Mouse (Mus musculus) midbrain, embryonic 14.5 days (tissue): ENCODE data around the gene Pip4k2c. TPM values are rescaled to one million over a fixed set of nuclear protein-coding genes. Genes with fewer than 3 reads are reported as not detected.
A peak's percentile ranks its signal among the peaks of the same experiment; 100 is the strongest.
"Not testable (repeated sequence)": the region's sequence is repeated elsewhere in the genome, so short reads cannot be mapped to it uniquely, and the experiment has no call there.

Source experiments
- ATAC-seq: fragments of 200-750 bp; cut with Nextera tagmentation; 2 replicates; pipeline ENCODE4 v1.8.0; 2017; ENCODE audit warnings: moderate number of reproducible peaks, moderate library complexity; ENCODE audit not compliant: low FRiP score, low TSS enrichment
- DNase-seq: peaks from one replicate; pipeline ENCODE4 v3.0.0-alpha.2; 2015
- H3K27ac ChIP-seq: fragments of 300-500 bp; sonication (generic); replicated peaks from 2 replicates; pipeline ENCODE4 v1.5.1; 2014; ENCODE audit warnings: mild to moderate bottlenecking, low read depth, low read length, moderate library complexity
- H3K27me3 ChIP-seq: fragments of 300-500 bp; sonication (generic); 2 replicates; pipeline ENCODE4 v1.6.1; 2014; ENCODE audit warnings: low read length, control low read depth, mixed read lengths; ENCODE audit not compliant: control insufficient read depth, insufficient read depth
- H3K36me3 ChIP-seq: fragments of 300-500 bp; sonication (generic); 2 replicates; pipeline ENCODE4 v1.6.1; 2014; ENCODE audit warnings: low read length, control low read depth; ENCODE audit not compliant: control insufficient read depth, insufficient read depth
- H3K4me1 ChIP-seq: fragments of 300-500 bp; sonication (generic); 2 replicates; pipeline ENCODE4 v1.6.1; 2014; ENCODE audit warnings: mild to moderate bottlenecking, antibody characterized with exemption, low read length, control low read depth; ENCODE audit not compliant: control insufficient read depth, insufficient read depth
- H3K4me2 ChIP-seq: fragments of 300-500 bp; sonication (generic); 2 replicates; pipeline ENCODE4 v1.6.1; 2014; ENCODE audit warnings: mild to moderate bottlenecking, low read length, moderate library complexity
- H3K4me3 ChIP-seq: fragments of 300-500 bp; sonication (generic); replicated peaks from 2 replicates; pipeline ENCODE4 v1.5.1; 2014; ENCODE audit warnings: low read depth, low read length
- H3K9ac ChIP-seq: fragments of 300-500 bp; sonication (generic); replicated peaks from 2 replicates; pipeline ENCODE4 v1.6.1; 2014; ENCODE audit warnings: mild to moderate bottlenecking, low read length, moderate library complexity
- H3K9me3 ChIP-seq: fragments of 300-500 bp; sonication (generic); 2 replicates; pipeline ENCODE4 v1.6.1; 2016; ENCODE audit warnings: low read length, control low read depth, mixed read lengths; ENCODE audit not compliant: control insufficient read depth
- WGBS: fragments of 180-500 bp; shearing (Covaris S2); extraction: QIAGEN DNeasy Blood & Tissue Kit; methylation state at CpG from one replicate; pipeline ENCODE4 v1.1.7; 2014; 5-methylcytosine and 5-hydroxymethylcytosine counted together
- polyA plus RNA-seq: library from polyadenylated mRNA; unstranded; fragments of >200 nt; fragmentation: Nextera tagmentation; extraction: Ambion mirVana; gene quantifications from 2 replicates; pipeline ENCODE4 v1.2.1, GENCODE M21; 2014

Pip4k2c gene
- polyA plus RNA-seq, 1 experiment from 2014 or later = 14.6 TPM

DNA sequence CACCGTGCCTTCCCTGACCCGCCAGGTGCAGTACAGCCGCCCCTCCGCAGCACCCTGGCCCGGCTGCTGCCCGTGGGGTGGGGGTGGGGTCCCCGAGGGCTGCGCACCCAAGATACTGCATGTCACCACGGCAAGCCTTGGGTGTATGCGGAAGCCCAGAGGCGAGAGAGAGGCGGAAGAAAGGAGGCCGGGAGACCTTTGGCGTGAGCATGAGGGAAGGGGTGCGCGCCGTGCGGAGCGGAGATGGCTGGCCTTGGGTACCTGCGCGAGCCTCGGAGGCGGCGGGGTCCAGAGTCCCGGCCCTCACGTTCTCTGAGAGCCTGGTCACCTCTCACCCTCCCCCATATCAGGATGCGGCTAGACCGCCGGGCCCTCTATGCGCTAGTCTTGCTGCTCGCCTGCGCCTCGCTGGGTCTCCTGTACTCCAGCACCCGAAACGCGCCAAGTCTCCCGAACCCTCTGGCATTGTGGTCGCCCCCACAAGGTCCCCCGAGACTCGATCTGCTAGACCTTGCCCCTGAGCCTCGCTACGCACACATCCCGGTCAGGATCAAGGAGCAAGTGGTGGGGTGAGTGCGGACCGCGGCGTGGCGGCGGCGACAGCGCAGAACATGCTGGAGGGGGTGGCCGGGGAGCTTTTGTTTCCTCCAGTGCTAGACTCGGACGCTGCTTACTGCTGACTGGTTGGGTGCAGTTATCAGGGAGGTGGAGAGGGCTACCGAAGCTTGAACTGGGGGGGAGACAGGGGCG, 45.6 kb downstream of the Pip4k2c start:
- Histone ChIP-seq H3K4me3 (peak overlapping the region; percentile 73), H3K9ac (peak overlapping the region; percentile 97), H3K36me3 (0 out of 2 replicates have a peak, but pooled peaks cover 8% of the 10 kb centered on the region), H3K9me3 (no peaks in the 10 kb centered on the region), H3K27me3 (peaks cover 43% of the 10 kb centered on the region), H3K4me2 (peak overlapping the region; percentile 93), H3K27ac (peak overlapping the region; percentile 91), H3K4me1 (peaks cover 18% of the 10 kb centered on the region)
- DNase-seq (peak; percentile 74), ATAC-seq (peak; percentile 49)
- under 1% methylated on average over 56 of the region's 56 CpGs for WGBS

DNA sequence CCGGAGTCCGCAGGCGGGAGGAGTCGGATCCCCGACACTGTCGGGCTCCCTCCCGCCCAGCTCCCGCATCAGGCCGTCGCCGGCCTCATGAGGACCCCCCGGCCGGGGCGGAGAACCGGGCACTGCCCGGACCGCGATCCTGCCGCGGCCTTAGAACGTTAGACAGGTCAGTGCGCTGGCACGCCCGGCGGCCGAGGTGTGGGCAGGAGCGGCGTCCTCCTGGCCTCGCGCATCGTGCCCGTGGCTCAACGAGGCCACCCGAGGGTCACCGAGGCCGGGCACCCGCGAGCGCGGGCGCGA, 46.1 kb downstream of the Pip4k2c start:
- WGBS = under 1% methylated on average over 42 of the region's 42 CpGs
- peak overlapping the region; percentile 91 for H3K27ac ChIP-seq
- H3K4me1 ChIP-seq = peaks cover 14% of the 10 kb centered on the region
- H3K9me3 ChIP-seq = no peaks in the 10 kb centered on the region
- DNase-seq = no peak
- peak overlapping the region; percentile 73 for H3K4me3 ChIP-seq
- peaks cover 38% of the 10 kb centered on the region for H3K27me3 ChIP-seq
- H3K9ac ChIP-seq = peak overlapping the region; percentile 97
- H3K4me2 ChIP-seq = peak overlapping the region; percentile 93
- ATAC-seq = peak; percentile 60
- H3K36me3 ChIP-seq = 0 out of 2 replicates have a peak, but pooled peaks cover 8% of the 10 kb centered on the region

DNA sequence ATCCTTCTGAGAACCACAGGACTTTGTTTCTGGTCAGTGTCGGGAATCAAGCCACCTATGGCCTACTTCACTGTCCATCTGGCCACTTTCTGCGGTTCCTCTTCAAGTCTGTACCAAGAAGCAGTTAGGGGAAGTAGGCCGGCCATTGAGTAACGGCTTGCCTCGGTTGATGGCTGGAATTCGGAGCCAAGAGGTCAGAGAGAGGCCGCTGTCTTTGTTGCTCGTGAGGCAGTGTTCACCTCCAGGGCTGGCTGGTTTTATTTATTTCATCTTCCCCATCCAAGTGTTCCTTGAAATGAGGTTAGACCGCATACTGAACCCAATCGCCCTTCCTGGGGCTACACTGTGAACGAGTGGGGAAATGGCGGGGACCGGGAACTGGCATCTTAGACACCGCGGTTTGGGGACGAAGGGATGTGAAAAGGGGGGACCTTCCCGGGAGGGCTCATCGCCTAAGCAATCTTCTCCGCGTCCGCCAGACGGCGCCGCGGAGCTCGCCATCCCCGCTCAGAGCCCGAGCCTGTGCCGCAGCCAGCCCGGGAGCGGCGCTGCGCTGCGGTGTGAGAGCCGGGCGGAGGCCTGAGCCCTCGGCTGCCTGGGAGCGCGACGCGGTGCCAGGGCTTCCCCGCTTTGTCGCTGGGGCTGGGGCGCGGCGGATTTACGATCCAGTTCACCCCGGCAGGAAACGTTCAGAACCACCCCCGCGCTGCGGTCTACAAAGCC, 46.6 kb downstream of the Pip4k2c start, which contains the start of gene B4galnt1:
Gene B4galnt1, plus strand, starts transcription at position 595 of the 723 bp plus-strand sequence.
- ATAC-seq = peak; percentile 91
- H3K36me3 ChIP-seq = 0 out of 2 replicates have a peak, but pooled peaks cover 8% of the 10 kb centered on the region
- peak within 1 kb of the TSS; percentile 97 for H3K9ac ChIP-seq
- WGBS = 2% methylated on average over 52 of the region's 52 CpGs
- DNase-seq = peak; percentile 96
- peak within 1 kb of the TSS; percentile 91 for H3K27ac ChIP-seq
- H3K4me1 ChIP-seq = peaks cover 9% of the 10 kb centered on the region; the same call in 1 of the 2 replicates
- peaks cover 33% of the 10 kb centered on the region for H3K27me3 ChIP-seq
- peak within 1 kb of the TSS; percentile 93 for H3K4me2 ChIP-seq
- H3K9me3 ChIP-seq = no peaks in the 10 kb centered on the region
- H3K4me3 ChIP-seq = peak within 1 kb of the TSS; percentile 73

DNA sequence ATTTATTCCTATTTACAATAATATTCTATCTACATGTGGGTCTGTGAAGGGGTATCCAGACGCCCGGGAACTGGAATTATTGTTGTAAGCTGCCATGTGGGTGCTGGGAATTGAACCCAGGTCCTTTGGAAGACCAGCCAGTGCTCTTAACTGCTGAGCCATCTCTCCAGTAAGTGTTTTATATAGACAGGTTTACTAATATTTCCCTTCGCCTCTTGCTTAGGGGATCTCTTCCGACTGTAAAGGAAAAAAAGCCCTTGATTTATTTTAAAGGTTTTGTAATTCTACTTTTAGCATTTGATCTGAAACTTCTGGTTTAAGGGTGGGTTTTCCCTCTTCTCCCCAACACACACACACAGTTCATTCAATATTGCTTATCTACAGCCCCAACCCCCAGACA, 47.2 kb downstream of the Pip4k2c start:
- Histone ChIP-seq H3K27me3 (peaks cover 27% of the 10 kb centered on the region), H3K9me3 (no peaks in the 10 kb centered on the region), H3K27ac (no peak overlapping the region), H3K9ac (no peak overlapping the region), H3K4me2 (peak overlapping the region; percentile 93), H3K36me3 (0 out of 2 replicates have a peak, but pooled peaks cover 8% of the 10 kb centered on the region), H3K4me1 (peaks cover 5% of the 10 kb centered on the region; the same call in 1 of the 2 replicates), H3K4me3 (no peak overlapping the region)
- ATAC-seq = no peak
- DNase-seq = no peak
- WGBS = 98% methylated on average over 4 of the region's 4 CpGs

DNA sequence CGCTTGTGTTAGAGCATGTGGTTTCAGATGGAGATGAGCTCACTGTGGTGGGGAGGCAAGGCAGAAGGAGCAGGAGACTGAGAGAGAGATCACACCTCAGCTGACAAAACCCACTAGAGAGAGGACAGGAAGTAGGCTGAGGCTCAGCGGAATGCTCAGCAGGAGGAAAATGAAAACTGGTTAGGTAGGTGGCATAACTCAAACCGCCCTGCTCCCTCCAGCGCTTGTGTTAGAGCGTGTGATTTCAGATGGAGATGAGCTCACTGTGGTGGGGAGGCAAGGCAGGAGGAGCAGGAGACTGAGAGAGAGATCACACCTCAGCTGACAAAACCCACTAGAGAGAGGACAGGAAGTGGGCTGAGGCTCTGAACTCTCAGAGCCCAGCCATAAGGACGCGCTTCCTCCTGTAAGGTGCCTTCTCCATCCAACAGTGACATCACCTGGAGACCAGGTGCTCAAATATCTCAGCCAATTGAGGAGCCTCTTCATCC, 48.6 kb downstream of the Pip4k2c start:
- H3K4me1 ChIP-seq, H3K36me3 ChIP-seq, DNase-seq, H3K4me3 ChIP-seq, H3K27ac ChIP-seq, ATAC-seq, H3K9me3 ChIP-seq, H3K9ac ChIP-seq, H3K4me2 ChIP-seq: not testable (repeated sequence)
- WGBS = 66% methylated on average over 7 of the region's 7 CpGs
- peaks cover 14% of the 10 kb centered on the region for H3K27me3 ChIP-seq

DNA sequence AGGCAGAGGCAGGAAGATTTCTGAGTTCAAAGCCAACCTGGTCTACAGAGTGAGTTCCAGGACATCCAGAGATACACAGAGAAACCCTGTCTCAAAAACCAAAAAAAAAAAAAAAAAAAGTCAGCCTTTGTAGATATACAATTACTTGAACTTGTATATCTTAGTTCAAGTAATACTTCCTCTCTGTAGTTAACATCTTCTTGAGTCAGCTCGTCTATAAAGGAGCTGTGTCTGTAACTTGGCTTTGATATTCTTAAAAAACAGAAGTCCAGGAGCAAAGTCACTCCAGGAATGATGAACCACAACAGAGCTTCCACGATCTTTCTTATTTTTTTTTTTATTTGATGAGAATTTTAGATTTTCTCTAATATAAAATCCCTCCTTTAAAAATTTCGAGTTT, 50.7 kb downstream of the Pip4k2c start:
- H3K9me3 ChIP-seq = no peaks in the 10 kb centered on the region
- DNase-seq = no peak
- WGBS = 74% methylated on average over 3 of the region's 3 CpGs
- H3K4me2 ChIP-seq = no peak overlapping the region
- no peaks in the 10 kb centered on the region for H3K4me1 ChIP-seq
- H3K27me3 ChIP-seq = no peaks in the 10 kb centered on the region
- H3K4me3 ChIP-seq = no peak overlapping the region
- H3K27ac ChIP-seq = no peak overlapping the region
- no peaks in the 10 kb centered on the region for H3K36me3 ChIP-seq
- no peak overlapping the region for H3K9ac ChIP-seq
- ATAC-seq = no peak

DNA sequence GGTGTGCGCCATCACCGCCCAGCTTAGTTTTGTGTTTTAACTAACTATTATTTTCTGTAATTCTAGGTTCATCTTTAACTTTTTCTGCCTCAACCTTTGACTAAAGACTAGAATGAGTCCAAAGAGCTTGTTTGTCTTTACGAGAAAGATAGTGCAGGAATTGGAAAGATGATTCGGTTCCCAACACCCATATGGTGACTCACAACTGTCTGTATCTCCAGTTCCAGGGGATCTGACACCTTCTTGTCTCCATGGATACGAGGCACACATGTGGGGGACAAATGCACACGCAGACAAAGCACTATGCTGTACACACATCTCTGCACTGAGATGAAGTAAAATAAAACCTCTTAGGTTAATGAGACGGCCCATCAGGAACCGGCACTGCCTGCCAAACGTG, 51.3 kb downstream of the Pip4k2c start:
- DNase-seq (no peak), ATAC-seq (no peak)
- no peak overlapping the region for H3K27ac ChIP-seq
- H3K27me3 ChIP-seq = no peaks in the 10 kb centered on the region
- H3K36me3 ChIP-seq = no peaks in the 10 kb centered on the region
- no peaks in the 10 kb centered on the region for H3K9me3 ChIP-seq
- no peak overlapping the region for H3K9ac ChIP-seq
- H3K4me3 ChIP-seq = no peak overlapping the region
- no peaks in the 10 kb centered on the region for H3K4me1 ChIP-seq
- 83% methylated on average over 9 of the region's 9 CpGs for WGBS
- no peak overlapping the region for H3K4me2 ChIP-seq

DNA sequence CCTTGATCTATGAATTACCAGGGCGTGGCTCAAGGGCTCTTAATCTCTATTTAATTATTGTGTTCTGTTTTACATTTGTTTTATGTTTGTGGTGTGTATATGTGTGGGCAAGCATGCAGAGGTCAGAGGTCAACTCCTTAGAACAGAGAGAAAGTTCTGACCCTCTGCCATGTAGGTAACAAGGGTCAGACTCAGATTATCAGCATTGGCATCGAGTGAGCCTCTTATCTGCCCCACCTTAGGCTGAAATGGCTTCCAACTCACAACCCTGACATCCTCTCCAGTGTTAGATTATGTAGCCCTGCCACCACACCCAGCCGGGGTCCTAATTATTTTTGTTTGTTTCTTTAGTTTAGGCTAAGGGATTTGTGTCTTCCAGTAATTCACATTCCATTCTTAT, 52.9 kb downstream of the Pip4k2c start:
- no peak for DNase-seq
- H3K4me3 ChIP-seq = no peak overlapping the region
- H3K9ac ChIP-seq = no peak overlapping the region
- no peak overlapping the region for H3K4me2 ChIP-seq
- H3K9me3 ChIP-seq = no peaks in the 10 kb centered on the region
- no peak overlapping the region for H3K27ac ChIP-seq
- H3K27me3 ChIP-seq = no peaks in the 10 kb centered on the region
- H3K4me1 ChIP-seq = no peaks in the 10 kb centered on the region
- 73% methylated on average over 3 of the region's 3 CpGs for WGBS
- H3K36me3 ChIP-seq = no peaks in the 10 kb centered on the region
- no peak for ATAC-seq
